Mouse (Mus musculus) natural killer cell, adult 2 months (primary cell): ENCODE results near the gene Tmem221.

Source experiments
- DNase-seq, 2 experiments: peaks; one replicate each; pipeline ENCODE4 v3.0.0; 2022; ENCODE audit warnings: low spot score in 2 of 2

Gene Tmem221

GRCm38 (mm10) chr8:71579009-71579408 is 20.3 kb upstream of the Tmem221 start:
- no peak for DNase-seq

DNA sequence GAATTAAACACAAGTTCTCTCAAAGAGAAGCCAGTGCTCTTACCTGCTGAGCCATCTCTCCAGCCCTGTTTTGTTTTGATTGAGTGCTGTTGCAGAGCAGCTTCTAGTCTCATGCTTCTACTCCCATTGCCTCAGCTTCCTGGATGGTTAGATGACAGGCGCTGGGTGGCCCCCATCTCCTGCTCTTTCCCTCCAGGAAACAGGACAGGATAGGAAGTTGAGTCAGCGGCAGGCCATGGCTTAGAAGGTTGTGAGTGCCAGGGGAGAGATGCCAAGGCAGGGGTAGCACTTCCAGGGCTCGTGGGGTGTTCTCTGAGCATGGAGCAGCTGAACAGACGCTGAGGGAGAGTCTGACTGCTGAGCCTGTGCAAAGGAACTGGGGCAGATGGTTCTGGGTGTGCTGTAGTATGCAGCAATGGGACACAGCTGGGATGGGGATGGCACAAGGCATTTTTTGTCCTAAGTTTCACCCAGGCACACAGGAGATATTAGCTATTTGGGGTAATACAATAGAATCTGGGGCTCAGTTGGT is 19.3 kb upstream of the Tmem221 start:
- DNase-seq = no peak

DNA sequence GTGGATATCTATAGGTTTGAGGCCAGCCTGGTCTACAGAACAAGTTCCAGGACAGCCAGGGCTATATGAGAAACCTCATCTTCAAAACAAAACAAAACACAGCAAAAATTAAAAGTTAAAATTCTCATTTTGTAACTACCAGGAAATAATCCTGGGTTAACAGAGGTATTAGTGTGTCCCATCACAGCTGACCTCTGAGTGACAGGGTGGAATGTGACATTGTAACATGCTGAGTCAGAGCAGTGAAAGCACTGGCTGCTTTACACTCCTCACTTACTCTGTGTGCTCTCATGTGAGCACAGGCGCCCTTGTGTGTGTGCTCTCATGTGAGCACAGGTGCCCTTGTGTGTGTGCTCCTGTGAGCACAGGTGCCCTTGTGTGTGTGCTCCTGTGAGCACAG is 16.3 kb upstream of the Tmem221 start:
- no peak for DNase-seq

GRCm38 (mm10) chr8:71574426-71574825 is 15.8 kb upstream of the Tmem221 start:
- no peak for DNase-seq

DNA sequence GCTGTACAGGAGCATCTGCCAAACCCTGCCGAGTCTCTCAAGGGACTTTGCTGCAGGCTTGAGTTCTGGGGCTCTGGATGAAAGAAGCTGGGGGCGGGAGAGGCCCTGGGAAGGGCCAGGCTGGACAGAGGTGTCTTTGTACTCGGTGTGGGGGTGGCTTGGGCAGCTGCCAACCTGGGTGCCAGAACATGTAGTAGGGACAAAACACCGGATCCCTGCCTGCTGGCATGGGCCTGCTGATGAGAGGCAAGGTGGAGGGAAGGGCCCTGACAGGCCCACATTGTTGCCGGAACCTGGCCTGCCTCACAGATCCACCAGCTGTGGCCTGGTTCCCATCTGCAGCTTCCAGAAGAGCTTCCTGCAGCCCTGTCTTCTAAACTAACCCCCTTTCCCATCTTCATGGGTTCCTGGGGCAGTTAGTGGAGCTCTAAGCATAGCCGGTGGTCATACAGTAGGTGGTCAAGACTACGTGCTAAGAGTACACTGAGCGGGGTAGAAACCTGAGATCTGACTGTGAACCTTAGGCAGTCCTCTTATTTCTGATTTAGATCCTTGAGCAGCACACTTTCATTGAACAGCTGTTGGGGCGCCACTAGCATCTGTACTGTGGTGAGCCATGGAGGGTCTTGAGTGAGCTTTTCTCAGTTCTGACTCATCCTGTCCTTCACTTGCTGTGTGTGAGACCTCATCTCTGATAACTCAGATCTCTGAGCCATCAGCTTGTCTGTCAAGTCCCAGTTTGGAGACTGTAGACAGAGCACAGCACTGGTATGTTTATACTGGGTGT is 14.4 kb upstream of the Tmem221 start:
- no peak for DNase-seq

DNA sequence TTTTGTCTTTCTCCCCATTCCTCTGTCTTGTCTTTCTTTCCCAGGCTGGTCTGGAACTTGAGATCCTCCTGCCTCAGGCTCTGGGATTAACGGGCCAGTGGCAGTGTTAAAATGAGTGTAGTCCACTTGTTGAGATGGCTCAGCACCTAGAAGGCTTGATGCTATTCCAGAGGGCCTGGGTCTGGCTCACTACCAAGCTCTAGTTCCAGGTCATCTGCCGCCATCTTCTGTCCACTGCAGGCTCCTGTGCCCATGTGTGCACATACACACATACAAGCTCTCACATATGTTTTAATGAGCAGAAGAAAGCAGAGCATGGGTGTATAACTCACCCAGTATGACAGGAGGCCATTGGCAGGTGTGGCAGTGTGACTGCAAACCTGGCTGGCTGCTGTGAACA is 13.4 kb upstream of the Tmem221 start:
- DNase-seq = no peak

GRCm38 (mm10) chr8:71570291-71570954 is 11.8 kb upstream of the Tmem221 start:
- peak; percentile 62 to 83 for DNase-seq

DNA sequence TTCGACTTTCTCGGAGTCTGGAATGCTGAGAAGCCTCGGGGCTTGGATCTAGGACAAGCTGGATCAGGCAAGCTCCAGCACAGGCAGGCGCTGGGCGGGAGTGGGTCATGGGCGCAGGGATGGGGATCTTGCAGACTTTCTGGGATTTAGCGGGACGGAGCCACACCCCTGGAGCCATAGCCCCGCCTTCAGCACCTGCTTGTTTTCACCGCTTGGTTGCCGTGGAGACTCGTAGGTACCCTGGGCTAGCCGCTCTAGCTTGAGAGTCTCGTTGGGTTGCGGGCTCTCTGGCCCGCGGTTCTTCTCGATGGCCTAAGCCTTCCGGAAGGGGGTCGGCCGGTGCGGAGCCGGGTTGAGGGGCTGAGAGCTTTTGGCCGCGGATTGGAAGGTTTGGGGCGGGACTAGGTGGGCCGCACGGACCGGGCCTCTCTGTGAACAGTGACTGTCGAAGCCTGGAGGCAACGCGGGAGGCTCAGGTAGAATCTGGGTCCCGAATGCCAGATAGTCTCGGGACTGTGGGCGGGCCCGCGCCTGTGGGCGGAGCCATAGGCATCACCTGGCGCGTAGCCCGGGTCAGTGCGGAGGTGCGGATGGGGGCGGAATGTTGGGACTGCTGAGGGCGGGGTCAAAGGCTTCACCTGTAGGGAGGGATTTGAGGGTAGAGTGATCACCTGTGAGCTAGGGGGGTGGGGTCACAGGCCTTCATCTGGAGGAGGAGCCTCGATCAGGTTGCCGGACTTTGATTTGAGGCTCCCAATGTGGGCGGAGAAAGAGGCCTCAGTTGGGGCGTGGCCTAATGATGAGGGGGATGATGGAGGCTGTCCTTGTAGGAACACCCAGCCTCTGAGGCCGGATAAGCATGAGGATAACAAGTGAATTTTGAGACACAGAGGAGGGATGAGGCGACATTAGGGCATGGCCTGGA is 11.0 kb upstream of the Tmem221 start:
- DNase-seq = peak; percentile 46 to 80

DNA sequence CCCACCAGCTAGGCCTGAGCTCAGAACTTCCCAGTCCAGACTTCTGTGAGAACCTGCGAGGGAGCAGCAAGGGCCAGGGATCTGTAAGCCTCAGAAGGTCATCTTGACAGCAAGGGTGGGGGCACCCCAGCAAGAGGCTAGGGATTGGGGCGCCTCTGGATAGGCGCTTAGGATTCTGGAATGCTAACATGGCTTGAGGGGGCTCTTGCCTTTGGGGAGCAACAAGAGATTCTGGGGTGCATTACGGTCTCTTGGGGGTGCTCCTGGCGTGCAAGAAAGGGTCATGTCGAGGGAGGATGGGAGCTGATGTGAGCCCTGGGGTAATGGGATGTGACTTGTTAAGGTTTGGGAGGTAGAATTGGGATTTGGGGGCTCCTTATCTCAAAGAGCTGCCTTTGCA is 10.3 kb upstream of the Tmem221 start:
- DNase-seq = no peak

DNA sequence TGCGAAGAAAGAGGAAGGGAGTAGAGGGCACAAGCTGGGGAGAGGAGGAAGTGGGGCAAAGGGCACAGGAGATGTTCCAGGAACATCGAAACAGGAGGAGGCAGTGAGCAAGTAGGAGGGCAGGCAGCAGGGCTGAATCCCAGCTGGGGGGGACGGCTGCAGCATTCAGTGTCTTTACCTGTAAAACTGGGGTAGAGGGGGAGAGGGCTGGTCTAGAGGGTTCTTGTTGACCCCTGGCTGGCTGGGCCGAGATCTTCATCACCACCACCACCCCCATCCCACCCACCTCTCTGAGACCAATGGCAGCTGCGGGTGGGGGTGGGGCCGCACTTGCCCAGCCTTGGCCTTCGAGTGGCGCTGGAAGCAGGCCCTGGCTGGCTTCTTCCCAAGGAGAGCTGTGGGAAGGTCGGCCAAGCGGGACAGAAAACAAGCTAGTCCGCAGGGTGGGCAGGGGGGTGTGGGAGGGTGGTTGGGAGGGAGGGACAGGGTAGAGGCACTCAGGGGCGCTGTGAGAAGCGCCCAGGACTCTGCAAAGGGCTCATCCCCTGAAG is 9.8 kb upstream of the Tmem221 start, which contains the start of gene Slc27a1:
Slc27a1 (plus strand) TSS at position 496 of the 551 bp plus-strand sequence.
- DNase-seq = no peak

DNA sequence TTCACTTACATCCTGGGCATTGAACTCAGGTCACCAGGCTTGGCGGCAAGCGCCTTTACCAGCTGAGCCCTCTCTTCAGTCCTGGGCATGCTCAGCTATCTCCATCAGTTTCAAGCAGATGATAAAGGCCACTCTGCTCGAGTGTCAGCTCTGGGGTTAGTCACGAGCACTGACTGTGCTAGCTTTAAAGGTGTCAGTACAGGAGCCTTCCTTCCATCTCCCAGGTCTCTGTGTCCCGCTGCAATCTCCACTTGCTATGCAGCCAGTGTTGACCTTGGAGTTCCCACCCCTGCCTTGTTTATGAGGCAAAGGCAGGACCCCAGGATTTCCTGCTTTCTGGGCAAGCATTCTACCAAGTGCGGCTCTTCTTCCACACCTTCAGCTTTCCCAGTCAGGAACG is 8.9 kb upstream of the Tmem221 start:
- no peak for DNase-seq

DNA sequence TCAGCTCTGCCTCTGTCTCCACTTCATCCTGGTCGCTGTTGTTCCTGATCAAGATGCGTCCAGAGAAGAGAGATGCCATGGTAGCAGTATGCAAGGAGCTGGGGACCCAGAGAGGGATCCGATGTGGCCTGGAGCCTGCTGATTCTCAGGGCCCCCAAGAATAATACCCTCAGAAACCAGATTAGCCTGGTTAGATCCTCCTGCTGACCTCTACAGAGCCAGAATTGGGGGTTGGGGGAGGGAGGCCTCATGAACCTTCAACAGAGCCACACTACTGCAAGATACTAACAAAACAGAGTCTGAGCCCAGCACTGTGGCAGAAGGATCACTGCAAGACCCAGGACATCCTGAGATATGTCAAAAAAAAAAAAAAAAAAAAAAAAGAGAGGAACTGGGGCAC is 7.8 kb upstream of the Tmem221 start, which contains the start of gene Nxnl1:
Nxnl1 (minus strand) TSS at position 101 of the 400 bp plus-strand sequence.
- no peak for DNase-seq

DNA sequence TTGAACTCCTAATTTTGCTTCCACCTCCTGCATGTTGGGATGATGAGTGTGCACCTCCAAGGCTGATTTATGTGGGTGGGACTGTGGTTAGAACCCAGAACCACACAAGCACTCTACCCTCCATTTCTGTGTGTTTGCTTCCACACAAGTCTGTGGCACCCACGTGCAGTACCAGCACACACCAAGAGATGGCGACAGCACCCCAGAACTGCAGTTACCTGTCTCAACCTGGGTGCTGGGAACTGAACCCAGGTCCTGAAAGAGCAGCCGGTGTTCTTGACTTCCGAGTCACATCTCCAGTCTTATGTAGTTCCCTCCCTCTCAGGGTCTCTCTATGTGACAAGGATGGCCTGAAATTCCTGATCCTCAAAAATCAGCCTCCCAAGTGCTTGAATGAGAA is 5.3 kb upstream of the Tmem221 start:
- DNase-seq = no peak

GRCm38 (mm10) chr8:71562751-71563150 is 4.1 kb upstream of the Tmem221 start:
- DNase-seq = peak; percentile 69 to 83

DNA sequence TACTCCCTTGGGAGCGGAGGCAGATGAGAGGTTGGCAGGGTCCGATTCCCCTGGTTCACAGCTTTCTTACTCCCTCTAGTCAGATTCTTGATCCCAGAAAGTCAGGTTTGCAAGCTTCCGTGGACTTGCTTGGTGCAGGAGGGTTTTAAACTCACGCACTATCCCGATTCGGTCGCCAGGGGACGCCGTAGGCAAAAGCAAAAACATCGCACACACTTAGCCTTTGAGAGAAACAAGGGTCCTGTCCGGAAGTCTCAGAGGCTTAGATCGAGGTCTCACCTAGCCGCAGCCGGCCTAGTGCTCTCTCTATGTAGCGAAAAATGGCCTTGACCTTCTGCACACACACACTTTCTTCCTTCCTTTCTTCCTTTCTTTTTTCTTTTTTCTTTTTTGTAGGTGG is 2.7 kb upstream of the Tmem221 start:
- peak; percentile 49 to 72 for DNase-seq

- no peak for DNase-seq
Observed at GRCm38 (mm10) chr8:71560765-71561164, 2.1 kb upstream of the Tmem221 start.

- no peak for DNase-seq
Observed at GRCm38 (mm10) chr8:71560071-71560470, 1.4 kb upstream of the Tmem221 start.

GRCm38 (mm10) chr8:71558958-71559690 is 453 bp upstream of the Tmem221 start:
- peak in 1 of 2 experiments; percentile 69 for DNase-seq

DNA sequence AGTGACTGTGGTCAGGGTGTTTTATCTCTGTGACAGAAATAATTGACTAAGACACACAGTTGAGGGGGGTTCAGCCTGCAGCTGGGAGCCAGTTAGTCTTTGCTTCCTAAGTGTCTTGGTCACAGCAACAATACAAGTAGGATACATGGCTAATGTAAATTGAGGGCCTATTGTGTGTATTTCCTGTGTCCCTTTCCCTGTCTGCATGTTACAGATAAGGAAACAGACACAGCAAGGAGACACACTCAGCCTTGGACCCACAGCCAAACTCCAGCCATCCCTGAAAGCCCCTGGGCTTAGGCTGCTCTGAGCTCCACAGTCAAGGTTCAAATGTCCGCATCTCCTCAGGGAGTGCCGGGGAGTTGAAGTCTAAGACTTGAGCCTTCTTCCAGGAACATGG is 4.0 kb downstream of the Tmem221 start:
- DNase-seq = no peak

- DNase-seq = no peak
Observed at GRCm38 (mm10) chr8:71554001-71554400, 4.7 kb downstream of the Tmem221 start.

DNA sequence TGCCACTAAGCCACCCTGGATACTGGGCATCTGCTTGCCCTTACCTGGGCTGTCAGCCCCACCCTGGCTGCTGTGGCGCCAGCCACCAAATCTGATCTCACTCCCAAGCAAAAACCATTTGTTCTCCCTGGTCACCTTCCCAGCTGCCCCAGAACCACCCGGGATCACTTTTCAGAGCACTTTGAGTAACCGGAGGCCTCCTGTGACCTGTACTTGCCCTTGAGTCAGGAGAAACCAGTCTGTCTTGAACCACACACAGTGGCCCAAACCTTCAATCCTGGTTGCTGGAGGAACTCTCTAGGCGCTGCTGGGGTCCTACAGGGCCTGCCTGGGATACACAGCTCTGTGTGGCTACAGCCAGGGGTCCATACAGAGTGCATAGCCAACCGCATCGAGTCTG is 5.9 kb downstream of the Tmem221 start:
- no peak for DNase-seq
